Mouse (Mus musculus): ENCODE results near the gene Btg4. TPM values are rescaled to one million over a fixed set of nuclear protein-coding genes. Genes with fewer than 3 reads are reported as not detected.
A peak's percentile ranks its signal among the peaks of the same experiment; 100 is the strongest.

Gene Btg4
- total RNA-seq (2021) = not detected
- long read RNA-seq, experiment 1 = 0 reads
- long read RNA-seq, experiment 2 = 0 reads

- DNase-seq (ENCODE audit: low spot score in 2 of 2) = no peak
These were observed at the start of gene Btg4 for GRCm38 (mm10) chr9:51060601-51061000. Btg4 (plus strand) TSS chr9:51060901.

DNA sequence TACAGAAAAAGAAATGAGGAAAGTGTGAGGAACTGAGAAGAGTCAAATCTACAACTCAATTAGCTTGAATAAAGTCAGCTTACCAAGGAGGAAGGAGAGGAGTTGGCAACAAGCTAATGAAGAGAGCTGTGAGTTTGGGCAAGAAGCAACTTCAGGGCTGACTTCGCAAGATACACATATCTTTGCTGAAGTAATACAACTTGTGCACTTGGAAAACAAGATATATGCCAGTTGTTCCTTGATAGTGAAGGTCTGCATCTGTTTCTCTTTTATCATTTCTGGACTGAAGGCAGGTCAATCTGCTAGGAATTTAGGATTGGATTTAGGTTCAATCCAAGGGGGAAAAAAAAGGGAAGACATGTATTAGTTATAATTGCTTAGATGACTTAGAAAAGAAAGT lies 47.1 kb upstream of the Btg4 start:
- DNase-seq (ENCODE audit: low spot score in 2 of 2) = no peak

DNA sequence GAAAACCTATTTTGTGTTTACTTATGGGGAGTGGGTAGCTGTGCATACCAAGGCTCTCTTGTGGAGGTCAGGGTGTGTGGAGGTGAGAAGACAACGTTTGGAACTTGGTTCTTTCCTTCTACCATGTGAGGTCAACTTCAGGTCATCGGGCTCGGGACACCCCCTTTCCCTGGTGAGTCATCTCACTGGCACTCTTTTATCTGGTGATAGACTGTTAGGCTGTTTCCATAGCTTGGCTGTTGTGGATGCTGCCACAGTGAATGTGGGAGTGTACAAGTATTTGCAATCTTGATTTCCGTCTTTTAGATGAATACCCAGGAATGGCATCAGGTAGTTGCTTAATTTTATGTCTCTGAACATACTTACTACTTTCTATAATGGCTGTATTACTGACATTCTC lies 45.0 kb upstream of the Btg4 start:
- DNase-seq (ENCODE audit: low spot score in 2 of 2) = no peak

GRCm38 (mm10) chr9:51019670-51020069 lies 41.0 kb upstream of the Btg4 start:
- DNase-seq (ENCODE audit: low spot score in 2 of 2) = no peak

DNA sequence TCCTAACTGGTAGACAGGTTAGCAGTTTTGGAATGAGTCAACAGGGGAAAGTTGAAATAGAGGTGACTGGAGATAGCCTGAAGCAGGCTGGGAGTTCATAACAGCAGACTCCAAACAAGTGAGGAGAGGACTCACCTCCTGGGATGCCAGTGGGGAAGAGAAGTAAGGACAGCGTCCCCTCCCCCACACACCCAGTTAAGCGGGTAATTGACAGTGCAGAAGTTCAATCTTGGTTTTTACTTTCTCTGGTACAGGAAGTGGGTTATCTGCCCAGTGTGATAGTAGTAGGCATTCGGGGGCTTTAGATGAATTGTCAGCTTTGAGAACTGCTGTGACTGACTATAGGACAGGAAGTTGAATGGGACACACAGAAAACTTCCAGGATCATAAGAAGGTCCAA lies 40.4 kb upstream of the Btg4 start:
- DNase-seq (ENCODE audit: low spot score in 2 of 2) = no peak

DNA sequence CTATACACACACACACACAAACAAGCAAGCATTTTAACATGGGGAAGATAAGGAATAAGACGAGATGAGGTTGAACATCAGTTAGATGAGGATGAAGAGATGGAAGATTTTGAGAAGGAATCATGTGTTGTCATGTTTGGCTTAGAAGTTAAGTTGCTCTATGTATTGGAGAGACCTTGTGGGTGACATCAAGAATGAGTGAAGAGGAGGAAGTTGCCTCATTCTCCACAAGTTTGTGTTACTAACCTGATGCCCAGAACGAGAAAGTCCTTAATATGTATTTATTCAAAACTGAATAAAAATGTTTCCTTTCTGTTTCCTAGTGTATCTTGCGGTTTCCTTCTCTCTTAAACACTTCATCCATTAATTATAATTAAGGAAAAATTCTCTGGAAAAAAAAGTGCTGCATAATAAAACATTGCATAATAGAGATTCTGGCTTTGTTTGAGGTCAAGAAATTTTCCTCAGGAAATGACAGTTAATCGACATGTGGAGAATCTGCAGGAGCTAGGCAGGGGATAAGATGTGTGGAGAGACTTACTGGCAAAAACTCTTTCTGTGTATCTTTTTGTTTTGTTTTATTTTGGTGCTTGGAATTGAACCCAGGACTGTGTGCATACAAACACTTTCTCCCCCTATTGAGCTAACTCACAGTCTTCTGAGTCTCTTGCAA lies 39.4 kb upstream of the Btg4 start:
- DNase-seq (ENCODE audit: low spot score in 2 of 2) = no peak

DNA sequence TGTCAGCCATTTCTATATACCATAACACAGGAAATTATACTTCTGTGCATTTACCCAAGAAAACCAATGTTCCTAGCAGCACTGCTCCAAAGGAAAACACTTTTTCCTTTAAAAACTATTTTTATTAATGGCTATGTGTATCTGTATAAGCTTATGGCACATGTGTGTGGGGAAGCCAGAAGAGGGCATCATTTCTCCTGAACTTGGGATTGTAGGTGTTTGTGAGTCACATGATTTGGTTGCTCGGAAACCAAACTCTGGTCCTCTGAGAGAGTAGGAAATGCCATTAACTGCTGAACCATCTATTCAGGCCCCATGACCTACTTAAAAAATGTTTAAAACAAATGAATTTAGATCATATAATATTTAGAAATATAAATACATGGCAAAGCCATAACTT lies 33.7 kb upstream of the Btg4 start:
- DNase-seq (ENCODE audit: low spot score in 2 of 2) = no peak

DNA sequence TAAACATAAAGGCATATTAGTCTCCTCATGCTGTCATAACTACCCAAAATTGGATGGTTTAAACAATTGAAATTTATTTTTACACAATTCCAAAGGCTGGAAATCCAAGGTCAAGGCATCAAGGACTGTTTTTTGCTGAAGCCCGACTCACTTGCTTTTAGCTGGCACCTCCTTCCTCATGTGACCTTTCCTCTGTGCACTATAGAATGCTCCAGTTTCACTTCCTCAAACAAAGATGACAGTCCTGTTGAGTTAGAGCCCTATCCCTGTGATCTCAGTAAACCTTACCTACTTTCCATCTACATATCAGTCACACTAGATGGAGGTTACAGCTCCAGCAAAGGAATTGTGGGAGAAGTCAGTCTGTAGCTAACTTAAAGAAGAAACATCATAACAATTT lies 30.6 kb upstream of the Btg4 start:
- no peak for DNase-seq (ENCODE audit: low spot score in 2 of 2)

- DNase-seq (ENCODE audit: low spot score in 2 of 2) = no peak
These were observed 29.1 kb upstream of the Btg4 start for GRCm38 (mm10) chr9:51031603-51032002.

DNA sequence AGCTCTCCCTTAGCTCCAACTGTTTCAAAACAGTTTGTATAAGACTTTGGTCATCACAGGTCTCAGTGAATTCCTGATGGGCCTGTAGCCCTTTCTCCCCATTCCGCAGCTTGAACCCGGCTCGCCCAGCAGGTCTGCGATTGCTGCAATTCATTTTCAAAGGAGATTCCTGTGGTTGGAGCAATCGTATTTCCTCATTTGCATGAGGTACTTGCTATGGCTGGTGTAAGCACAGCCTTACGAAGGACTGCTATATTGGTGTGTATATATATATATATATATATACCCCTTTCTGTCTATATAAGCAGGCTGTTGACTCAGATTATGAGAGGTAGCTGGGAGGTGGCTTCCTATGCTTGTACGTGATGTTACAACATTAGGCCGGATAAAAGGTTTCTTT lies 28.4 kb upstream of the Btg4 start:
- DNase-seq (ENCODE audit: low spot score in 2 of 2) = no peak

DNA sequence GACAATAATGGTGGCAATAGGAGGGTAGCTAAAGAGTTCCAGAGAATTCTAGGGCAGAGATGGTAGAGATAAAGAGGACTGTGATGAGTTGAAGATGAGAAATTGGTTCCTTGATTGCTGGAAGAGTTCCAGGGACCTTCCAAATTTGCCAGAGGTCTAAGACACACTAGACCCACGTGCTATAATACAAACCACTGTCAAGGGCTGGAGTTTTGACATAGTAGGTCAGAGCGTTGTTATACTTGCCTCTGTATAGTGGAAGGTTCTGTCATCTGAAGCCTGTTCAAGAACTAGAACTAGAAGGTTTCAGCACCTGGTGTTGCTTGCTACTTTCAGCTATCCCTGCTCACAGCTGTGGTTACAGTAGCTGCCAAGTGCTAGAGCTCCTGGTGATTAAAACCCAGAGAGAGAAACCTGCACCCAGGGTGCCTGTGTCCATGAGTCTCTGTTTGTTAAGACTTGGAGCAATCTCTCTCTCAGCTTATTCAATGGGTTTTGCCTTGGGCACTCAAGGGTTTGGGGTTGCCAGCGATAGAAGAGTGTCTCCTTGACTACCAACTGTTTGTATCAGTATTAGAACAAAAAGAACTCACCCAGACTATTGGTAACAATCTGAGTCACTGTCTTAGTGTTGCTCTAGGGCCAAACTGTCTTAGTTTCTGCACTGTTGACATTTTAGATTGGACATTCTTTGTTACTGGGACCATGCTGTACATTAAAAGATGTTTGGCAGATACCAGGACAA lies 27.7 kb upstream of the Btg4 start:
- no peak for DNase-seq (ENCODE audit: low spot score in 2 of 2)

GRCm38 (mm10) chr9:51041491-51041980 lies 19.2 kb upstream of the Btg4 start:
- DNase-seq (ENCODE audit: low spot score in 2 of 2) = no peak

- no peak for DNase-seq (ENCODE audit: low spot score in 2 of 2)
These were observed 18.6 kb upstream of the Btg4 start for GRCm38 (mm10) chr9:51042136-51042535.

GRCm38 (mm10) chr9:51052180-51052579 lies 8.5 kb upstream of the Btg4 start:
- DNase-seq (ENCODE audit: low spot score in 2 of 2) = peak in 1 of 2 experiments; percentile 20

GRCm38 (mm10) chr9:51056360-51057324 lies 4.1 kb upstream of the Btg4 start:
- no peak for DNase-seq (ENCODE audit: low spot score in 2 of 2)

DNA sequence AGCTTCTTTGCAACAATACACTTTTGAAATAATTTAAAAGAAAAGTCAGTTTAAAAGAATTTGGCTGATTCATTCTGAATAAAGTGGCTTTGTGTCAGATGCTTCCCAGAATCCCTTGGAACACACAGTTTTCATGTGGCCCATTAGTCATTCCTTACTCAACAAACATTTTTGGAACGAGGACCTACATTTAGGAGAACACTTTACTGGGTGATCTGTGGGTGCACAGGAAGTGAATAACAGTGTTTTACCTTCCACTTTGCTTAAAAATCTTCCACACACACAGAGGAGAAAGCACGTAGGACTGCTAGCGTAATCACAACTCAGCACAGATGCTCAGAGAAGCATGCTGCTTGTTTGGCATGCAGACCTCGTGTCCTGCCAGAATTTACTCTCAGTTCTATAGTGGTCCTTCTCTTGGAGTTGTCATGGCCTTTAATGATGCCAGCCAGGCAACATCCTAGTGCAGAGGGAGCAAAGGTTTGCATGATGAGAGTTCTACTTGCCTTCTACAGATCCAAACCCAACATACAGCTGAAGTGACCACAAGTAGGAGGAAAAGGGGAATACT lies 1.7 kb upstream of the Btg4 start:
- peak; percentile 11 to 22 for DNase-seq (ENCODE audit: low spot score in 2 of 2)

DNA sequence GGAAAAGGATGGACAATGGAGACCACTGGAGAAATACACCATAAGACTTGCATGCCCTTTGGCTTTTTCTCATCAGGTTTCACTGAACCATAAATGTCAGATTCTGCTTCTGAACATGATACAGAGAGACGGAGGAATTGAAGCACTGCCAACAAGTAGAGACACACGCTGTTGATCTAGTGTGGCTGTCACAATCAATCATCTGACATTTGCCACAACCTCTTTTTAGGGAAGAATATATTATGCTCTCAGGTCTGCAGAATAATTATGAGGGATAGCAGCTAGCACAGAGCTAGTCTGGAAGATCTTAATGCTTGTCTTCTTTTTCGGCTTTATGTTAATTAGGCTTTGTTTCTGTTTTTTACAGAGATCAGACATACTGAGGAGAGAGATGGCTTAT lies 7.5 kb downstream of the Btg4 start:
- DNase-seq (ENCODE audit: low spot score in 2 of 2) = no peak

GRCm38 (mm10) chr9:51070801-51071200 lies 10.1 kb downstream of the Btg4 start:
- DNase-seq (ENCODE audit: low spot score in 2 of 2) = no peak

DNA sequence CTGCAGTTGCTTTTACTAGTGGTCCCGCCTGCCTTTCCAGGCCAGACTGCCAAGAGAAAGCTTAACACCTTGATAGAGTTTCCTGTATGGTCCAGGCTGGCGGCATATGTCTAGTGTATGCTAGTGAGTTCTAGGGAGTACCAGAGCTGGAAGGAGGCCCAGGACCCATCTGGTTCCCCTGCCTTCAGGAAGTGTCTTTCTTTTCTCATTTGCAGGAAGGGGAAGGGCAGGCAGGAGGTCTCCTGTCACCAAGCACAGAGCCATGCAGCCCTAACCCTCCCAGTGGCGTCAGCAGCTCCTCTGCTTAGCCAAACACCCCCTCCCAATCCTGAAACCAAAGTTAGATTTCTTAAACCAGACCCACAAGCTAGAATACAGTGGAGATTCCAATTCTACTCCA lies 15.1 kb downstream of the Btg4 start:
- no peak for DNase-seq (ENCODE audit: low spot score in 2 of 2)

DNA sequence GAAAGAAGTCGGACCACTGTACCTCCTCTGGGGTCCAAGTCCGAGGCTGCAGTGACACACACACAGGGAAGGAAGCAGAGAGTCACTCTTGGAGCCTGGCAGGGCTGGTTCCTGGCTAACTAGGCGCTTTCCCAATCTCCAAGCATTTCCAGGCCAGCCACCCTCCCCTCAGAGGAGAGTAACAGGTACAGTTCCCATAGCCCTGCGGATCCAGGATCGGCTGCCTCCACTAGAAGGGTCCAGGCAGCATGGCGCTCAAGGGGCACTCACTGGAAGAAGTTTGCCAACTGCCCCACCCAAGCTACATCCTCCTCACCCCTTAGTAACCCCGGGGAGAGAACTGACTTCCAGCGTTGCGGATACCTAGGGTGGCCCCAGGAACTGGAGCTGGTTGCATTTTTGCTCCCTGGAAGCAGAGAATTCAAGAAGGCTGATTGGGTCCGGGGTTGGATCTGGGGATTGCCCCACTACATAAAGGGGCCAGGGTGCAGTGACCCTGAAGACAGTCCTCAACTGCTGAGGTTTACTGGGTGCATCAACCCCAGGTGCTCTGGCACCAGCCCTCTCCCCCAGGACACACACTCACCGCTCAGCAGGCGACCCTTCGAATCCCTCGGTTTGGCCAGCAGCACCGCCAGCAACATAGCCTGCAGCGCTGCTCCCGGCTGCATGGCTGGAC lies 15.7 kb downstream of the Btg4 start:
- DNase-seq (ENCODE audit: low spot score in 2 of 2) = no peak

DNA sequence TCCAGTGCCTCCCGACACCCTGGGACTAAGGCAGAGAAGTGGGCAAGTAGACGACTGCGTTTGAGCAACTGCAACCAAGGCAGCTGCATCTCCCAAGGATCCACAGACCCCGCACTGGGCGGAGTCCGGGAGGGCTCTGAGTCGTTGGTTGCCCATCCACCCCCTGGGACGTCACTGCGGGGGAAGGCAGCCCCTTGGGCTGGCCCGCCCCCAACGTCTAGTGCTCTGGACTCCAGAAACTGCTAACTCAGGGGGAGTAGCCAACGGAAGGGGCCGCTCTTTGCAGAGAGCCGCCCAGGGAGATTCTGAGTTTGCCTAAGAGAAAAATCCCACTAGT lies 16.2 kb downstream of the Btg4 start, which contains the start of gene Layn:
Gene Layn (minus strand): TSS at position 116 of the 337 bp plus-strand sequence.
- DNase-seq (ENCODE audit: low spot score in 2 of 2) = peak; percentile 54 to 57
